Mouse (Mus musculus) 3T3-L1 (cell line): ENCODE results near the gene Manf.

Source experiments
- DNase-seq: peaks from one replicate; pipeline ENCODE4 v3.0.0-alpha.2; 2015; ENCODE audit warnings: low read depth, low spot score

Manf gene

DNA sequence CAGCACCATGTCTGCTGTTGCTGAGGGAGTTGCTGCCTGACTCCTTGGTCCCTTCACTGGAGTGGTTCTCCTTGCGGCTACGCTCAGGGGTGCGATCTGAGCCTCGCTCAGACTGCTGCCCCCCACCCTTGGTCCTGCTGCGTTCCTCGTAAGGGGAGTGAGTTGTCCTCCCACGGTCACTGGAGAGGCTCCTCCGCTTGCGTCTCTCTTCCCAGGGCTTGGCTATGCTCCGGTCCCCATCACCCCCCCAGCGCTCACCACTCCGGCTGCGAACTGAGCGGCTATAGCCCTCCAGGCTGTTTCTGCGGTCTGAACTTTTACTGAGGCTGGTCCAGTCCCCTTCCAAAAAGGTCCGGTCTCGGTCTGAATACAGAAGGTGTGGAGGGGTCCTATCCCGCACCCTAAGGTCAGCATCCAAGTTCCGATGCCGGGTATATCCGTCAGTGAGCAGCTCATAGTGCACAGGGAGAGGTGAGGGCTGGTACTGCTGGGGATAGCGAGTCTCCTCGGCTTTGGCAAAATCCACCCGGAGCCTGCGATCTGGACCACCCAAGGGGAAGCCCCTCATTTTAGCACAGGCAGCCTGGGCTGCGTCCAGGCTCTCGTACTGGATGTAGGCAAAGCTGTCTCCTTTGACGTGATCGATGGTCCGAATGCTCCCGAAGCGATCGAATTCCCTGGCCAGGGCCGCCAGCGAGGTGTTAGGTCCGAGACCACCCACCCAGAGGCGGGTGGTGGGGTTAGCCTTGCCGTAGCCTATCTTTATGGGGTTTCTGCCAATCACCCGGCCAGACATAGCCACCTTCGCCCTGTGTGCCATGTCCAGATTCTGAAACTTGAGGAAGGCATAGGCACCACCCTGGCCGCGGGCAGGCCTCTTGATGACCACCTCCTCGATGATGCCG is 6.5 kb downstream of the Manf start:
- DNase-seq = peak; percentile 10

DNA sequence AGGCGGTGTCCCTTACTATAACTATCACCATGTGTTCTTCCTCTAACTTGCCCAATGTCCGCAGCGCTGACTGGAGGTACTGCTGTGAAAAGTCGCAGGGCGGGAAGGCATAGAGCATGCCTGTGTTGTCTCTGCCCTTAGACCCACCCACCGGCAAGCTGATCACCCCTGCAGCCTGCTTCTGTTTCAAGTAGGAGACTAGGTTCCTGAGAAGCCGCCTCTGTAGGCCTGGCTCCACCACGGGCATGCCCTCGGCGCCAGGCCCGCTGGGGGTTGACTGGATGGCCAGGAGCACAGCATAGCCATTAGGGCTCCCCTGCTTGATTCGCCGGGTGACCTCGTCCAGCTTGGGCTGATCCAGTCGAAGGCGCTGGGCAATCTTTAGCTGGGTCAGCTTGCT is 7.5 kb downstream of the Manf start:
- DNase-seq = no peak

DNA sequence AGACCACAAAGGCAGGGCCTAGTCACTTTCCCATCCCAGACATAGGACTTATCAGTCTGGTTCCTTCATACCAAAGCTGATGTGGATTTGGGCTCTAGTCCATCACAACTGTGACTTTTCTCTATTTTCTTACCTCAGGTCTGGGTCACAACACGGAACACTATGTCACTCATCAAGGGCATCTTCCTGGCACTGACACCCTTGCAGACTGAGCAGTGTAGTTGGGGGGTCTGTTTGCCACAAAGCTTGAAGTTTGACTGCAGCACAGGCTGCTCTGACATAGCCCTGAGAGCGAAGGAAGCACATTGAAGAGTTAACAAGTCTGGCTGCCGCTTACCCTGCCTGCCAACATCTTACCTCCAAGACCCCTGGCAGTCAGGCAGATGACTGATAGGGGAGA is 8.7 kb downstream of the Manf start:
- no peak for DNase-seq

DNA sequence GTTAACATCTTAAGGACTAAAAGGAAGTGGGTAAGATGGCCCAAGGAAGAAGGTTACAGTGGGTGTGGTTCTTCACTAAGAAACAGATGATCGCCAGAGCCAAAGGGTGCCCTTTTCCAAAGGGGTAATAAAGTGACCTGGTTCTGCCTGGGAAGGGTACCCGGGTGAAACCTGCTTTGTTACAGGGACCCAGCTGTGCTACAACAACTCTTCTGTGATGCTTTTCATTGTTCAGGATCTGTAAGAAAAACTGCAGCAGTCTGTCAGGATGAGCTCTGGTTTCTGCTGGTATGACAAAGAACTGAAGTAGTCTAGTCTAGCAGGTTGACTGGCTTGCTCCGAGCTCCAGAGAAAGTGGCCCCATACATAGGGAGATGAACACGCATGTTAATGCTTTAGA is 9.6 kb downstream of the Manf start:
- DNase-seq = no peak

DNA sequence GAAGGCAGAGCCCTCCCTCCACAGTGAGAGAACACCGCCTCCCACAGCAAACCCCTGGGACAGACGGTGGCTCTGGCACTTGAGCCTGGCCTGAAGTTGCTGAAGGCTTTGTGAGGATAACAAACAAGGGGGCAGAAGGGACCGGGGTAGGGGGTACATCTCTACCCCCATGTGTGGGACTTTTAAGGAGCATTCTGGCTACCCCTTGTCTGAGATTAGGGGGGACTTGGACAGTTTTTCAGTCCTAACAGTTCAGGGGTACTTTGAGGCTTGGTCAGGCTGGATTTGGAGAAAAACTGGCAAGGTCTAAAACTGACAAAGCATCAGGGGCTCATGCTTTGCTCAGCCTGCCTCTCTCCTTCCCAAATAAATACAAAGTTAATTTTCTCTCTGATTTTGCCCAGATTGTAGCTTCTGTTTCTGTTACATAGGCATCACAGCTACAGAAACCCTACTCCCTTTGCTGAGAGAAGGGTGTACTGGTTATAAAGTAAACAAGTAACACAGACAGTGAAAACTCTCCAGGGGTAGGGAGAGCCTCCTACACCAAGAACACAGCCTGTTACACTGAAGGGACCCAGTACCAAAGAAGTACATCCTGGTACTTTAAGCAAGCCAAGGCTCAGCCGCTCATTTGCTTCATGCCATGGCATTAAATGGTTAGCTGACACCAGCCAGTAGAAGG is 10.6 kb downstream of the Manf start:
- DNase-seq = no peak

DNA sequence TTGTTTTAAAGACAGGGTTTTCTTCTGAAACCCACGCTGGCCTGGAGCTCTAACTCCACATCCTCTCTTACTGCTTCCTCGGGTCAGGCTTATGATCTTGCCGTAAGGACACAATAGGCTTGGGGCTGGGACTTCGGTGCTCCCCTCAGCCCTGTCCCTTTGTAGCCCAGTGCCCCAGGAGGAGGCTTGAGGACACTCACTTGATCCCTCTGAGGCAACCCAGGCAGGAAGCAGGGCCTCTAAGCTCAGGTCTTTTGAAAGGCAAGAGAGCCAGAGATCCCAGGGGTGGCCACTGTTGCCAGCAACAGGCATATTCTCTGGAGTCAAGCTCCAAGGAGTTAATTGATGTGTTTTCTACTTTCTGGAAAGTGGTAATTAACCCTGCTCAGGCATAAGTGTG is 12.3 kb downstream of the Manf start:
- no peak for DNase-seq

DNA sequence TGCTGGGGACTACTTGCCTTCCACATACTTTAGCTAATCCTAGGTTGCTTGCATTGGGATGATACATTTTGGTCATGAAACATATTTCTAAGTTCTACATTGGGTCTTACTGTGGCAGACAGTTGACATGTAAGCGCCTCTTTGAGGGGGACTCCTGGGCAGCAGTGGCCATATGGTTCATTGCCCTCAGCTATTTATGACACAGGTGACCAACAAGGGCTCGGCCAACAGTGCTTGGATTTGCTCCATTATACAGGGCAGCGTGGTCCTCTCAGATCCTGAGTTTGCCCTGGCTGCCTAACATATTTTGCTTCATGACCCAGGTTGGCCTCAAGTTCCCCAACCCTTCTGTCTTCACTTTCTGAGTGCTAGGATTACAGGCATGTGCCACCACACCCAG is 15.1 kb downstream of the Manf start:
- DNase-seq = no peak

DNA sequence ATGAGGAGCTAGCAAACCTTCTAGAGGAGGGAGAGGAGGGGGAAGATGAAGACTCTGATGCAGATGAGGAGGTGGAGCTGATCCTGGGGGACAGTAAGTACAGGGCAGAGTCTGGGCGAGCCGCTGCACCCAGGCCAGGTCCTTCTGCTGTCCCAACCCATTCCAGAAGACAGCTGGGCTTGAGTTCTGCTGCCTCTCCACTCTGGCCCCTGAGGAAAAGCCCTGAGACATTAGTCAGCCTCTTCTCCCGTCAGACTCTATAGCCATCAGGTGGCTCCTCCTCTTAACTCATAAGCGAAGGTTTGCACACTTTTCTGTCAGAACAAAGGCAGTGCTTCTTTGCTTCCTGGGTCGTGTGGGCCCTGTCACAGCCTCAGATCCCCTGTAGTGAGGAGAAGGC is 17.6 kb downstream of the Manf start:
- no peak for DNase-seq

DNA sequence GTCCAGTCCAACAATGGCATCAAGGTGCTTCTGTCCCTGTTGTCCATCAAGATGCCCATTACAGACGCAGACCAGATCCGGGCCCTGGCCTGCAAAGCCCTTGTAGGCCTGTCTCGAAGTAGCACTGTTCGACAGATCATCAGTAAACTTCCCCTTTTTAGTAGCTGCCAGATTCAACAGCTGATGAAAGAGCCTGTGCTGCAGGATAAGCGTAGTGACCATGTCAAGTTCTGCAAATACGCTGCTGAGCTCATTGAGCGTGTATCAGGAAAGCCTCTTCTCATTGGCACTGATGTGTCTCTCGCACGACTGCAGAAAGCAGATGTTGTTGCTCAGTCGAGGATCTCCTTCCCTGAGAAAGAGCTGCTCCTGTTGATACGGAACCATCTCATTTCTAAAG is 33.7 kb downstream of the Manf start:
- no peak for DNase-seq

DNA sequence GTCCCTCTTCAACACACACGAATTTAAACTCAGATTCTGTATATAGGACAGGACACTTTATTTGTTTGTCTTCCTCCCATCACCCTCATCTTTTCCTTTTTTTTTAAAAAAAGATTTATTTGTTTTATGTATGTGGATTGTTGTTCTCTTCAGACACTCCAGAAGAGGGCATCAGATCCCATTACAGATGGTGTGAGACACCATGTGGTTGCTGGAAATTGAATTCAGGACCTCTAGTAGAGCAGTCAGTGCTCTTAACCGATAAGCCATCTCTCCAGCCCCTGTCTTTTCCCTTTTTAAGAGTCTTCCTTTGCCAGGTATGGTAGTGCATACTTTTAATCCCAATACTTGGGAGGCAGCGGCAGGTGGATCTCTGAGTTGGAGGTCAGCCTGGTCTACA is 35.1 kb downstream of the Manf start:
- no peak for DNase-seq

DNA sequence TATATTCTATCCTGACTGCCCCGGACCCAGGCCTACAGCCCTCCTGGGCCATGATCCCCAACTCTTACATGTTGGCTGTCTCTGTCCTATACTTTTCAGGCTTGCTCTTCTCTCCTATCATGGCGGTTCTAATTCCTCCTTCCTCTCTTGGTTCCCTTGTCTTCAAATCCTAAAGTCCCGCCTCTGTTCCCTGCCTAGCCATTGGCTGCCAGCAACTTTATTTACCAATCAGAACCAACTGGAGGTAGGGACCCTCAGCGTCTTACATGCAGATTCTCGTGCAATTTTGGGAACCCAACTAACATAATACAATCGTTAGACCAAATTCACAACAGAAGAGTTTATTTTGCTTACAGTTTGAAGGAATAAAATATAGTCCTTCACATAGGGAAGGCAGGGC is 49.0 kb downstream of the Manf start:
- no peak for DNase-seq

DNA sequence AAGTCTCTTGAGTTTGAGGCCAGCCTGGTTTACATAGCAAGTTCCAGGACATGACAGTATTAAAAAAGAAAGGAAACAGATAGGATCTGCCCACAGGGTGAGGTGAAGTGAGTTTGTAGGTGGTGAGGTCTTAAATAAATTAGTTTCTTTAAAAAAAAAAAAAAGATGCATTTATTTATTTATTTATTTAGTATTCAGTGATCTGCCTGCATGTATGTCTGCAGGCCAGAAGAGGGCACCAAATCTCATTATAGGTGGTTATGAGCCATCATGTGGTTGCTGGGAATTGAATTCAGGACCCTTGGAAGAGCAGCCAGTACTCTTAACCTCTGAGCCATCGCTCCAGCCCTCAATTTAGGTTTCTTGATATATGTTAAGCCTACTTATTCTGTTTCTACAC is 51.2 kb downstream of the Manf start:
- no peak for DNase-seq

DNA sequence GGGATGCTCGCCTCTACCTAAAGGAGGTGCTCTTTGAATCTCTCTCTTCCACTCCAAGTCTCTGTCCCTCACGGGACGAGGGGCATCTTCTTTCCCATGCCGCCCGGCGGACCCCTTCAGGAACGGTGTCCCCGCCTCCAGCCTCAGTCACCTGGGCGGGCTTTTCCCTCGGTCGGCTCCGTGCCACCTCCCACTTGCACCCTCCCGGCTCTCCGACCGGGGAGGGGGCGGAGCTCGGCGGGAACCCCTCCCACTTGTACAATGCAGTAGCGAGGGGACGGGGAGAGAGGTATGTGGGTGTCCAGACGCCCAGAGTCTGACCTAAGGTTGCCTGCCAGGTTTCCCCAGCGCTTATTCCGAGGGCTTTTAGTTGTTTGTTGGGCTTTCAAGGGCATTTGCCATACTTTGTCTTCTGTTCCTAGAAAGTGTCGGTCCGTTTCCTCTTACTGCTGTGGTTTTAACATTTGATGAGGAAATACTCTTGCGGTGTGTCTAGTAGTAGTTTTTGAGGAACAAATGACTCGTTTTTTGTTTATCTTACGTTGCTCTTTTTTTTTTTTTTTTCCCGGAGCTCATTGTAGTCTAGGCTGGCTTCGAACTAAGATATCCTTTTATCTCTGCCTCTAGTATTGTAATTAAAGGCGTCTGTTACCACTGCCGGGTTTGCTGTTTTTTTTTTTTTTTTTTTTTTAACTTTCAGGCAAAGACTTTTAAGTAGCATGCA is 69.2 kb downstream of the Manf start:
- peak; percentile 90 for DNase-seq

DNA sequence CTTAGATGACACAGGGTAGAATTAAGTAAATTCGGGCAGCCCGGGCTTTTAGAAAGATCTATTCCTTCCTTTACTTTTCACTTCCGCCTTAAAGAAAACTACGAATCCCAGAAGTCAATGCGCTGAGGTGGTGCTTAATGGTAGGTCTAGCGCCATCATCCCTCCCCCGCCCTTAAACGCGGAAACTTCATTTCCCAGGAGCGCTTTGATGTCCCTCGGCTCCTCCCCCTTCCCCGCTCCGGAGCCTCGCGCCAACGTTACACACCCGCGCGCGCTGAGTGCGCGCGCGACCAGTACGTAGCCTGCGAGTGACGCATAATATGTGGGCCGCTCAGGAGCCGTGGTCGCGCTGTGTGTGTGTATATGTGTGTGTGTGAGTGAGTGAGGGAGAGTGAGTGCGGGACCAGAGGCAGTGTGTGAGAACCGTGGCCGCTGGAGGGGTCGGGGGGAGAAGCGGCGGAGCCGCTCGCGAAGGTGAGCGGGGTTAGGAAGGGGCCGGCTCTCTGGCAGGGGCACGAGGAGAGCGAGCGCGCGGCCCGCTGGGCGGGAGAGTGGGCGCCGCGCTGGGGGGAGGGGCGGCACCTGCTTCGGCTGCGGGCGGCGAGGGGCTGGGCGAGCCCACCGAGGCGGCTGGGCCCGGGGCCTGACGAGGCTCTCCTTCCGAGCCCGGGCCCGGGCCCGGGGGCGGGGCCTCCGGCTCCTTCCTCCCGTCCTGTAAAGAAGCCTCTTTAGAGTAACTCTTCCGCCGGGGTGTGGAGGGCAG is 70.0 kb downstream of the Manf start, which contains the start of gene Dcaf1:
Dcaf1 (plus strand) TSS at position 257 of the 763 bp plus-strand sequence.
- DNase-seq = peak; percentile 98

DNA sequence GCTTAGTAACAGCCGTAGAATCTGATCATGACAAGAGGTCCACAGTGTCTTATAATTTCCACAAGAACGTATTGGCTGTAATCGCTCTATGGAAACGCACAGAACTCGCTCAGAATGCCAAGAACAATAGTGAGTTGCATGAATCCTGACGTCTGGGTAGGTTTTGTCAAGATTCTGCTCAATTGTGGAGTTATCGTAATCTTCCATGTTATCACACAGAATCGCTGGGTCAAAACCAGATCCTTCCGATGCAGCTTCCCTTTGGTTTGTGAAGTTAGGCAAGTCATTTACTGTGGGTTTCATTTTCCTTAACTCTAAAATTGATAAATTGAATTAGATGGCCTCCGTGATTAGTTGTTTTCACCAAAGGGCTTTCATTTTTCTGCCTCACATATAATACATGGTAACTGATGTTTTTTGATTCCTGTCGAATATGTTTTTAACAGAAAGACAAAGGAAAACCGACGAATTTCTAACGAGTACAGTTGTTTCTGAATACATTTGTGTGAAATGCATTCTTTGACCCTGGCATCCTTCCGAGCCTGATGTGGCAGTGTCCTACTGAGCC is 70.6 kb downstream of the Manf start:
- DNase-seq = no peak

DNA sequence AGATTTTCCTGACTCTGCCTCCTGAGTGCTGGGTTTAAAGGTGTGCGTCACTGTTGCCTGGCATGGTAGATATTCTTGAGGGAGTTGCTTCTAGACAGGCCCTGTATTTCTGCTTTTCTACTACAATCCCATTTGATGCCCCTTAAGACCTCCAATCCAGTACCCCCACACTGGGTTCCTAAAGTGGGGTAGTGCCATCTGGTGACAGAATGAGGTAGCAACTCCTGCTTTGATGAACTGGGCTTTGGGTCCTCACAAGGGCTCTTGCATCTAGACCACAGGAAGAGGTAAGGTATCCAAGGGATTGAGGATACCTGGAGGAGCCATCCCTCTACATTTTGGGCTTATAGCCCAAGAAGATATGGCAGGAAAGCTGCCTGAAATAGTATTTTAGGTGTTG is 72.6 kb downstream of the Manf start:
- DNase-seq = no peak

DNA sequence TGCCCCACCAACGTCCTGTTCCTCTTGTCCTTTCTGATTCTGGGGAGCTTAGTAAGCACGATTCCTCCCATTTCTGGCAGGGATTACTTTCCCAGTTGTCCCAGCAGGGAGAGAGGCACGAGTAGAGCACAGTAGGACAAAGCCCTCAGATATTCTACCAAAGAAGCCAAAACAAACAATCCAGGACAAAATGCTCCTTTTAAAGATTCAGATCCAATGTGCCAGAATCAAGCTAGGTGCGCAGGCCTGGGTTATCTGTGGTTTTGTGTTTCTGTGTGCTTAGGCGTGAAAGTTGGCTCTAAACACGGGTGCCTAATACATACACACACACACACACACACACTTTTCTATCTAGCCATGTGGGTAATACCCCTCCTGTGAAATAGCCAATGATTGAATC is 73.6 kb downstream of the Manf start:
- no peak for DNase-seq

DNA sequence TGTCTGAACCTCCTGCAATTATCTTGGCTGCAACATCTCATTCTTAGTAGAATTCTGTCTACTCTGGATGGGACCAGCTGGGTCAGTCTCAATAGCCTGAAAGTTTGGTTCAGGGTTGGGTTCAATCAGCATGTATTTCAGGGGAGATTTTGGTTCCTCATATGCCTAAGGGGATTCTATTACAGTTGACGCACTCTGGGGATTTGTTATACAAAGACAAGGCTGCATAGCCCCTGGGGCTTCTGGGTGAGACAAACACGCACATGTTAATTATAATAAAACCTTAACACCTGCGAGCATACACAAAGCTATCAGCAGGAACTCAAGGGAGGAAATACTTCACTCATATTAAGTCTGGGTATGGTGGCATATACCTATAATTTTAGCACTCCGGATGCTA is 85.3 kb downstream of the Manf start:
- no peak for DNase-seq

DNA sequence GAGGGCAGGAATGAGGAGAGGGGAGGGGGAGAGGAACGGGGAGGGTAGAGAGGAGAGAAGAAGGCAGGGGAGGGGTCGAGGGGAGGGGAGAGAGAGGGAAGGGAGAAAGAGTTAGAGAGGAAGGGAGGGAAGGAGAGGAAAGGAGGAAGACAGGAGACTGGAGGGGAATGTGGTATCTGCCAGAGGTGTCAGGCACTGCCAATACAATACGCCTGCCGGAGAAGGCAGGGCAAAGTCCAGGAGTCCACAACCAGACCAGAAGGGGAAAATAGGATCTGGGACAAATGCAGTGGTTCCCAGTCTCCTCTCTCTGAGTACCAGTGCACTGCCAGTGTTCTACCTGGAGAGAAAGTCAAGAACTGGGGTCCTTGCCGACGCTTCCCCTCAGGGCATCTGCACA is 100.9 kb downstream of the Manf start:
- no peak for DNase-seq

DNA sequence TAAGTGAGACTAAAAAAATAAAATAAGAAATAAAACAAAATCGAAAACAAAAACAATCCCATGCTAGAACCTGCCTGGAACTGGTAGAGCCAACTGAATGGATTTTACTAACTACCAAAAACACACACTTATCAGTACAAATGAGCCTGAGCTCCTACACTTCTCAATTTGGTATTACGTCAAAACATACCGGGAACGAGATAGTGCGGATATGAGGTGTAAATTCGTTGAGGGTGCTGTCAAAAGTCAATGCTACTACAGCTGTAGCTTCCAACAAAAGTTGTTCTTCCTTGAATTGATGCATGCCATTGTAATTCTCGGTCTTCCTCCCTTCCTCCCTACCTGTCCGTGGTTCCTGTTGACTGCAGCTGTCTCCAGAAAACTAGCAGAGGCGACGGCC is 102.4 kb downstream of the Manf start:
- no peak for DNase-seq

DNA sequence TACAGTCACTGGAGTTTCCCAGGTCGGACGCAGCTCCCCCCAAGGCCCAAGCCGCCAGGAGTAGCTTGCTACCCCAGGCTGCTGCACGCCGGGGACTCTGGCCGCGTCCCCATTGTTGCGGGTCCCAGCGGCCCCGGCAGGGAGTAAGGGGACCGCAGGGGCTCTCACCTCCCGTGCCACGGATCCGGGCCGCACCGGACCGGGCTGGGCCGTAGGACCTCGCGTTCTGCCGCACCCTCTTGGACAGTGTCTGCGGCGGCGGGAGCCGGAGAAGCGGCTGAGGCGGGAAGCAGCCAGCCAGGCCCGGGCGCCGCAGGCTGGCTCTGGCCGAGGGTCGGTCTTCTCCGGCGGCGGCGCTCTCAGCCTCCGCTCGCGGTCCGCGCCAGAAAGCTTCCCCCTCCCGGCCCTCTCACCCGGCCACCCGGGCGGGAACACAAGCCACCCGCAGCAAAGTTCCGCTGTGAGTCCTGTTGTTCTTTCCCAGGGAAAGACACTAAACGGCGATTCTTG is 102.9 kb downstream of the Manf start, which contains the start of gene Rad54l2:
Rad54l2 (minus strand) TSS at position 383 of the 510 bp plus-strand sequence.
- peak; percentile 75 for DNase-seq
